Mouse (Mus musculus) cerebellum, adult 18-20 months (tissue): Measurements from ENCODE around the gene Nrarp.

Source experiments
- DNase-seq, 2 experiments: peaks; one replicate each; pipeline ENCODE4 v3.0.0; 2021

Gene Nrarp

DNA sequence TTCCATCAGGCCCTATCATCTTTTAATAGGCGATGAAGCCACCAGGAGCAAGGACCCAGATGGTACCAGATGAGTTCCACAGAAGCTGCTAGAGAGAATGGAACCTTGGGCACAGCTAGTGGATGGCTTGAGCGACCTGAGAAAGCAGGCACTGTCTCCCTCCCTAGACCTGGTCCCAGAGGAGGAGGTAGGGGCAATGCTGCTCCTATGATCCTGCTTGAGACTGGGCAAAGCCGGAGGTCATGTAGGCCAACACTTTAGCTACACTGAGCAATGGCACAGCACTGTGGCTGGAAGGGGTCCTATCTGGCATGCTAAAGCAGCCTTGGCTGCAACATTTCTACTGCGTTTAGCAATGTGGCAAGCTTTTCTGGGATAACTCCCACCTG is 4.9 kb upstream of the Nrarp start:
- no peak for DNase-seq

DNA sequence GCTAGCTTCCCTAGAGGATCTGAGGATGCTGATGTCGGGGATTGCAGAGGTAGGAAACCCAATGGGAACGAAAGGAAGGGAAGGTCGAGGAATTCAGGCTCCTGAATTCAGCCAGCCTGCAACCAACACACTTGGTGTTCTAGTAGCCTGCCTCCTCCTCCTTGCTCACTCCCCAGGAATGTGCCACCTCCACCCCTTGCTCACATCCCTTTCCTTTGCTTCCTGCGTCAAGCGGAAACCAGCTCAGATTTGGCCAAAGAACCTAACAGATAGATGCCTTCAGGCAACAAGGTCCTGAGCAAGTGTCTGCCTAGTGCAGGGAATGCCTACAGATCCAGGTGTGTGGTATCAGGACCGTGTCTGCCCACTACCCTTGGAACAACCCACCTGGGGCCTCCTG is 4.0 kb upstream of the Nrarp start:
- DNase-seq: no peak

DNA sequence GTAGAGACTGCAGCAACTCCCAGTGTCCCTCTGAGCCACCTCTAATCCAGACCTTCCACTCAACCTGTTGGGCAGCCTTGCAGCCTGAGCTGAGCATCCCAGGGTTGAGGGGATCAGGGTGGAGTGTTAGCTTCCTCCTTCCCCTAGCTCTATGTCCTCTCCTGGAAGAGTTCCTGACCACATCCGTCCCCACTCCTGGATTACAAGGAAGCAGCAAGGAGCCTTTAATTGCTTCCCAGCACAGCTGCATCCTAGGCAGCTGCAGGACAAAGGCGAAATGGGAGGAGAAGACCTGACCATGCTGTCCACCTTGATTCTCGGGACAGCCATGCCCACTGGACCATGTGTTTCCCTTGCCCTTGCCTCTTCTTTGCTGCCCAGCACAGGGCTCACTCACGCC is 3.5 kb upstream of the Nrarp start:
- no peak for DNase-seq

DNA sequence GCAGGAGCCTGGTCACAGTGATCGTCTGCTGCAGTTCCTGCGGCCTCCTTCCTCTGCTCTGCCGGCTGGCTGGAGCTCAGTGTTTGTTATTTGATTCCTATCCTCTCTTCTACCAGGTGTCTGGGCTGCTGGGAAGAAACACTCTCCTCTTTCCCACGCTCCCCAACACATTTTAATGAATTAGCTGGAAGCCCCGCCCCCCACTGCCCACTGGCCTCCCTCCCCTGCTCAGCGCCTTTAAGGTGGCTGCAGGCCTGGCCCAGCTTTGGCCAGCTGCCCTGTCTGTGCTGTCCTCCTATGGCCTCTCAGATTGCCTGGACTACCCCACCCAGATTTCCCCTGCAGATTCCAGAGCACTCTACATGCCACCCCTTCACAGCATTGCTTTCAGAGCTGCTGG is 2.9 kb upstream of the Nrarp start:
- no peak for DNase-seq

DNA sequence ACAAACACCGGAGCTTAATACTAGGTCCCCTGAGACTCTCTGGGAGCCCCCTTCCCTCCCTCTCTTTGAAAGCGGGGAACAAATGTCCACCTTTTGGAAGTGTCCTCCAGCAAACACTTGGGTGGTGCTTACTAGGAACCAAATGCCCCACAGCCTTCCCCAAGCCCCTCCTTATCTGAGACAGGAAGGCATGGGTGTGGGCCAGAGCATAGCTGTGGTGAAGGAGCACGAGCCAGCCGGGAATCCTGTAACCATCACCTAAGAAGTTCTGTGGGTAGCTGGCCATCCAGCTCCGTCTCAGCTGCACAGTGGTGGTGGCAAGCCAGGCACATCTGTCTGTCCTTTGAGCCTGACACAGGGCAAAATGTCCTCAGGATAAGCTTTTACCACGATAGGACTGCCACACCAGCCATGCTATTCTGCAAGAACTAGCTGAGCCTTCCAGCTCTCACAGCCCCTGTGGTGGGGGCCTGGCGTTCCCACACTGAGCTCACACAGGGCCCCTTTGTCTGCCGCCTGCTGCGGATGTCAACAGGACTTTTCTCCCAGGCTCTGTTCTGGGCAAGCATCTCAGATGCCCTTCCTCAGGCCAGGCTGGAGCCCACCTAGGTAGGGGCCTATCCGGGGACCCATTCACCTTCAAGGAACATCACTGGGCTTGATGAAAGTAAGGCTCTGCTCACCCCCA is 2.1 kb upstream of the Nrarp start:
- DNase-seq: no peak

DNA sequence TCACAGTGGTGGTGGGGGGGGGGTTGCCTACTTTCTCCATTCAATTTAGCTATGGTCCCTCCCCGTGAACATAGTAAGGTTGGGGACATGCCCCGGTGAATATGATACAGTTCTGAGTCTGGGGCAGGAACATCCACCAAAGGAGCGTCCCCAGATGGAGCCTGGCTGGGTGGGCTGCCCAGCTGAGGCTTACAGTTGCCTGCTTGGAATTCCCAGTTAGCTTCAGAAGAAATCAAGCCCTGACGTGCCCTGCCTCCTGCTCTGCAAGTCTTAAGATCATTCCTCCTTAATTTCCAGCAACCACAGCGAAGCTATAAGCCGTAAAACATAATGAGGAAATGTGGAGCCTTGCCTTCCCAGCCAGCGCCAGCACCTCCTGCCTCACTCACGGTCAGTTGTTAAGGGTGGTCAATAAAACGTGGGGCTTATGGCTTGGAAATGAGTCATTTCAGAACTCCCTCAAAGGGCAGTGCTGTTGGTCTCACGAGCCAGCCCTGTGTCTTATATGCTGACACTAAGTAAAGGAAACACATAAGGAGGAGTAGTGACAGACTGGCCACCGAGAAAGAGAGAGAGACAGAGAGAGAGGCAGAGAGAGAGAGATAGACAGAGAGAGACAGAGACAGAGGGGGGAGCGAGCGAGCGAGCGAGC is 866 bp upstream of the Nrarp start:
- DNase-seq: no peak

DNA sequence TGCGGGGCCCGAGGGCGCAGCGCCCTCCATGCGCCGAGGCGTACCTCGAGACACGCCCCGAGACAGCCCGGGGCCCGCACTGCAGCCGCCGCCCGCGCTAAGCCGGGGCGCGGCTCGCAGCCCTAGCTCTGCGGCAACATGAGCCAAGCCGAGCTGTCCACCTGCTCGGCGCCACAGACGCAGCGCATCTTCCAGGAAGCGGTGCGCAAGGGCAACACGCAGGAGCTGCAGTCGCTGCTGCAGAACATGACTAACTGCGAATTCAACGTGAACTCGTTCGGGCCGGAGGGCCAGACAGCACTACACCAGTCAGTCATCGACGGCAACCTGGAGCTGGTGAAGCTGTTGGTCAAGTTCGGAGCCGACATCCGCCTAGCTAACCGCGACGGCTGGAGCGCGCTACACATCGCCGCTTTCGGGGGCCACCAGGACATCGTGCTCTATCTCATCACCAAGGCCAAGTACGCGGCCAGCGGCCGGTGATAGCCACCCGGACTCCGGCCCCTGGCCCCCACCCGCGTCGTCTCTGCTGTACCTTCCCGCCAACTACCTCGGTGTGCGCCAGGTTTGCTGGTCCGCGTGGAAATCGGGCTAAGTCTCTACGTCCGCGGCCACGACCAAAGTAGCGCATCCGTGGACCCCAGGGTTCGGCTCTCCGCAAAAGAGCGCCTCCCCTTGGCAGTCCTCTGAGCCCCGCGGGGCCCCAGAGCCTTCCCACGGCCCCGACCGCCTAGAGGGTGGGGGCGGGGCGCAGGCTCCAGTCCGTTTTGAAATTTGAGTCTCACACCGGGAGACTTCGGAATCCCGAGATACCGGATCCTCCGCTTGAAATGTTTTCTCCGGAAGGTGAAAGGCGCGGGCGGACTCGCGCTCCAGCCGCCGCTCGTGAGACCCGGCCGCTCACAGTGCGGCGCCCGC is 674 bp downstream of the Nrarp start:
- peak; percentile 37 to 46 for DNase-seq

DNA sequence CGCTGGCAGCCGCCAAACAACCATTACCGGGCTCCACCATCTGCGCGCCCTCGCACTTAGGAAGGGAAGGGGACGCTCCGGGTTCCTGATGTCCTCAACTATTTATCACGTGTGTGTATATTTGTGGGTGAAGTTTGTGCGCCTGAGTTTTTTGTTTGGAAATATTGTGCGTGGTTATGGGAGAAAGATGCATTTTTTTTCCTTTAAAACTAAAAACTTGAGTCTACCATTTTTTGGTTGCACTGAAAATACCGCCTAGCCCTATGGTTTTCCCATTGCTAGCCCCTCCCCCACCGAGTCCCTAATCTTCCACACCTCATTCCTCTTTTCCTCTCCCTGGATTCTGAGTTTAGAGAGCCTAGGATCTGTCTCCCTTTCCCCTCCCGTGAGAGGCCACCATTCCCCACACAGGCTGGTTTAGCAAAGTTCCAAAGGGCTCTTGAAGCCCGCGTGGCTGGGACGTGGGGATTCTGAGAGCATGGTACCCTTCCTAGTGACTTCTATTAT is 1.4 kb downstream of the Nrarp start:
- no peak for DNase-seq

DNA sequence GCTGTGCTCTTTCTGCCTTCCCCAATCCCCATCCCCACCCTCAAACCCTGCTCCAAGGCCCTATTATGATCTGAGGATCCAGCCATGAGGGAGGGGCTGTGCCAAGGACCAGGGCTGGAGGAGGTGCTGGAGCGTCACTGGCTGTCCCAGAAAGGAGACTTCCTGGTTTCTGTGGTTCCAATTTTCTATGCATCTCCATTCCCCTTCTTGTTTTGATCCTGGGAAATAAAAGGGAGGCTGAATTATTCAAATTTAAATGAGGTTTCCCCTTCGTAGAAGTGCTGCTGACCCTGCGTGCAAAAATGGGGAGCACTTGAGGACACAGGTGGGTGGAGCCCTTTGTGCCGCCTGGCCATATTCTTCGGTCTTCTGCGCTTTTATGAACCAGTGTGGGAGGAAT is 2.1 kb downstream of the Nrarp start:
- no peak for DNase-seq

DNA sequence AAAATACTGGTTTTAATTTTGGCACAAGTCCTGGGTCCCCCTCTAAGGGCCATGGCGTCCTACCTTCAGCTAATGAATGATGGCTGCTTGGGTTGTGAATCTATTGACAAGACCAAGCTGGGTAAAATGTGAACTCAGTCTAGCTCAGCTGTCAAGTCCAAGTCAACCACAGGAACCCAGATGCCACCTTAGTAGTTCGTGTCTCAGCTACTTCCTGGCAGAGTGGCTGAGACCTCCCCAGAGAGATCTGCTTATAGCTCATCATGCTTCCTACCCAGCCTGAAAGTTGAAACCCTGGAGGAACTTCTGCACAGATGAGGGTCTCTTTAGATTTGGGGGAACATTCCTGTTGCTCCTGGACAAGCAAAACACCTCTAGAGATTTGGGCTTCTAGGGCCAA is 2.8 kb downstream of the Nrarp start:
- no peak for DNase-seq

DNA sequence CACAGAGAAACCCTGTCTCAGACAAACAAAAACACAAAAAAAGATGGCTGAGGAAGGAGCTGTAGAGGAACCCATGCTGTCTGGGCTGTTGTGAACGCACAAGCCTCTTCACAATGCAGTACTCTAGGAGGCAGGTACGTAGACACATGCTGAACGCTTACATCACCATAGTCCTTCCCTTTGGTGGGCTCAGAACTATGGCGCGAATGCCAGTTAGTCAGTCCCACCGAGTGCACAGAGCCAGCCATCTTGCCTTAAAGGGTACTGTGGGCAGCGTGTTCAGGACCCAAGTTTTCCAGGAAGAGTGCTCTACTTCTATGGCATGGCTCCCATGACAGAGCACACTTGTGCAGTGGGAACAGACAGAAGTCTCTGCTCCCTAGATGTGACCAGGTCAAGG is 3.9 kb downstream of the Nrarp start:
- no peak for DNase-seq

DNA sequence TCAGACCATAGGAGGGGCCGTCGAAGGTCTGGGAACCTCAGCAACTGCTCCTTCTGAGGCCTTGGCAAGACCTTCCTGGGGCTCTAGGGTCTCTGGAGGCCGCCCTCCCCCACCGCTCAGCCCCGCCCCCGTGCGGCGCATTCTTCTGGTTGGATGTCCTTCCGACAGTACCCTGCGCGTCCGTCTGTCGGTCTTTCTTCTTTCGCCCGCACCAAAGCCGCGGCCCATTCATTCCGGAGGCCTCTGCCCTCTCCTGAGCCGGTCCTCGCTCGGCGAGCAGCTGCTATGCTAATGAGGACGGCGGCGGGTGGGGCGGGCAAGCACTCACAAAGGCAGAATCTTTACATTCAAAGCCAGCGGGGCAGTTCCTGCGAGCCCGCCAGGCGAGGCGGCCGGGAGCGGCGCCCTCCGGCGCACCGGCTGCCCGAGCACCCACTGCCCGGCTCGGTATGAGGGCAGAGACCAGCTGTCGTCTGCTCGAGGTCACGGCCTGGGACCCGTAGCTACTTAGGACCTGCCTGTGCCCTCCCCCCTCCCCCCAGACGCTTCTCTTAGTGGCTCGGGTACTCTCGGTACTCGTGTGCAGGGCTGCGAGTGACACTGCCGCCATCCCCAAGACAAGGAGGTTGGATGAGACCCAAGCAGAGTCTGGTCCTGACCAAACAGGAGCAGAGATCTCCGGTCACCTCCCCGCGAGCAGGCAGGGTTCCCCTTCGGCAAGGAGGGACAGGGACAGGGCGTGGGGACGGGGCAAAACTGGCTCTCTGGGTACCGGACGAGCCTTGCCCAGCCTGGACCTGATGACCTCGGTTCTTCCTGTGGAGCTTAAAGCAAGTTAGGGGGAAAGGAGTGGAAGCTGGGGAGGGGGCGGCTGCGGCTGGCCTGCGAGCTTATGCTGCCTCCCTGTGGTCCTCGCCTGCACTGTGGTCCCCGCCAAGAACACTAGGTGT is 5.3 kb downstream of the Nrarp start:
- peak; percentile 34 to 36 for DNase-seq

DNA sequence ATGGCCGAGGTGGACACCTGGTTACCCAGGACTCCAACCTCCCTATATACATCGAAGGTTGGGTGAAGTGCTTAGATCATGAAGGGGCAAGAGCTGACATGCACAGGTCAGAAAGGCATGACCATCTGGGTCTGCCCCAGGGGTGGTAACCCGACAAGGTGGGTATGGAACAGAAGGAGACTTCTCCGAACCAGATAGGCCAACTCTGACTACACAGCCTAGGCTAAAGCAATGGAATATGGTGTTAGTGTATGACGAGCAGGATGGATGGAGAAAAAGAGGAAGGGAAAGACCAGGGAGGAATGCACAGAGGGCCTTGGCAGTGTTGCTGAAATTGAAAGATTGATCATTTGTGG is 6.0 kb downstream of the Nrarp start:
- DNase-seq: no peak

DNA sequence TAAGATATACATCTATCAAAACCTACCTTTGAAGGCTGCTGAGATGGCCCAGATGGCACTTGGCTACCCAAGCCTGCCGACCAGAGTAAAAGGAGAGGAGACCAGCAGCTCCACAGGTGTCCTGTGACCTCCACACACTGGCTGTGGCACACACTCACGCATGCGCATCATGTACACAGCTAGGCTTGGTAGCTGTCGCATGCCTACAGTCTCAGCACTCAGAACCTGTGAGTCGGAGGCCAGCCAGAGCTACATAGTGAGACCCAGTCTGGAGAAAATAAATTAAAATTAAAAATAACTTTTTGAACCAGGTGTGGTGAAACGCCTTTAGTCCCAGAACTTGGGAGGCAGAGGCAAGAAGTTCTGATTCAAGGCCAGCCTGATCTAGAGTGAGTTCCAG is 7.3 kb downstream of the Nrarp start:
- no peak for DNase-seq

DNA sequence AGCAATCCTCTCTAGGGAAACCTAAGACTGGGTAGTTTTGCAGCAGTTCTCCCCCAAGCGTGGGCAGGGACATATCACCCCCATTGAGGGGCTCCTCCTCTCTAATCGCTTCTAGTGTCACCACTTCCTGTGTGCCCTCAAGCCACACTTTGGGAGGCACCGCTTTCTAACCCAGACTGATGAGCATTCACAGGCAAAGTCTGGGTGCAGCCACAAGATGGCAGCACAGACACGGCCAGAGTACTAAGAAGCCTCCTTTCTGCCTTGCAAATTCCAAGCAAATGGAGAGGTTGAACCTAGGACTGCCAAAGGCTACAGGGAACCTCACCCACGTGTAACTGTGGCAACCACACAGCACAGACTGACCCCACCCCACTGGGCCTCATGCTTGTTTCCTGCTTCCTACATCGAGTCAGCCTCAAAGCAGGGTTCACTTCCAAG is 12.8 kb downstream of the Nrarp start:
- peak; percentile 85 to 90 for DNase-seq

DNA sequence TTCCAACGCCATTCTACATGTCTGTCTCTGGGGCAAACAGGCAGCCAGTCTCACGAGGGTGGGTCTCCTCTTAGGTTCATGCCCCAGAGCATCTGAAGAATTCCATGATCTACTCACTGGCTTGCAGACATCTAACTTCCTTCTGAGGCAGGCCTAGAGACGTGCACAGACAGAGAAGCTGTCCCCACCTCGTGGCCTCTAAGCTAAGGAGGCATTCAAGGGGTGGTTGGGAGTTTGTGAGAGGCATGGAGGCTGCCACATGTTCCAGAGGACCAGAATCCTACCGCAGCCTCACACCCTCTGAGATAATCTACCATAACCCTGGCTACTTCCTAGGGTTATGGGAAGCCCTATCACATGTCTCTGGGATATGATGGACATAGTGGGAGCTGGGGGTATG is 13.4 kb downstream of the Nrarp start:
- no peak for DNase-seq

DNA sequence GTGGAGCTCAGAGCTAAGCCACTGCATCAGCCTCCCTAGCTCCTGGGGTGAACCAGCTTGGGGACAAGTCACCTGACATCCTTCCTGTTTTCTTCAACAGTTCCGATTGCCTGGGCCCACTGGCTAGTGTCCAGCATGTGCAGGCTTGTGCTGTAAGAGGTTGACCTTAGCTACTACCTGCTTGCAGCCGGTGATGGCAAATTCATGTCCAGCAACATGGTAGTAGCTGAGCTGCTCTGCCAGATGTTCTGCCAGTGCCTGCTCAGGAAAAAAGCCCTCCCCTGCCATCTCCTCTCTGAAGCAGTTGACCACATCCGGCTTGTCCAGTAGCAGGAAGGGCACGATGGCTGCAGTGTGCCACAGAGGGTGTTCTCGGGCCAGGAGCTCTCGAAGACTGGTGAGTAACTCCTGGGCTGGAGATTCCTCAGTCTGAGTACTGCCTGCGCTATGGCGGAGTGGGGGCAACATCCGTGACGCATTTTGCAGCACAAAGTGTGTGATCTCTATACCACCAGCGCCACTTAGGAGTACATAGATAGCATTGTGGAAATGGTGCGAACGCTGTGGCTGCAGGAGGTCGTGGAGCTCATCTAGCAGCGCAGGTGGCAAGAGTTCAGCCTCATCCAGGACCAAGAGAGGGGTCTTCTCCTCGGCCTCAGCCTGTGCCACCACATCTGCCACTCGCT is 14.1 kb downstream of the Nrarp start:
- no peak for DNase-seq

DNA sequence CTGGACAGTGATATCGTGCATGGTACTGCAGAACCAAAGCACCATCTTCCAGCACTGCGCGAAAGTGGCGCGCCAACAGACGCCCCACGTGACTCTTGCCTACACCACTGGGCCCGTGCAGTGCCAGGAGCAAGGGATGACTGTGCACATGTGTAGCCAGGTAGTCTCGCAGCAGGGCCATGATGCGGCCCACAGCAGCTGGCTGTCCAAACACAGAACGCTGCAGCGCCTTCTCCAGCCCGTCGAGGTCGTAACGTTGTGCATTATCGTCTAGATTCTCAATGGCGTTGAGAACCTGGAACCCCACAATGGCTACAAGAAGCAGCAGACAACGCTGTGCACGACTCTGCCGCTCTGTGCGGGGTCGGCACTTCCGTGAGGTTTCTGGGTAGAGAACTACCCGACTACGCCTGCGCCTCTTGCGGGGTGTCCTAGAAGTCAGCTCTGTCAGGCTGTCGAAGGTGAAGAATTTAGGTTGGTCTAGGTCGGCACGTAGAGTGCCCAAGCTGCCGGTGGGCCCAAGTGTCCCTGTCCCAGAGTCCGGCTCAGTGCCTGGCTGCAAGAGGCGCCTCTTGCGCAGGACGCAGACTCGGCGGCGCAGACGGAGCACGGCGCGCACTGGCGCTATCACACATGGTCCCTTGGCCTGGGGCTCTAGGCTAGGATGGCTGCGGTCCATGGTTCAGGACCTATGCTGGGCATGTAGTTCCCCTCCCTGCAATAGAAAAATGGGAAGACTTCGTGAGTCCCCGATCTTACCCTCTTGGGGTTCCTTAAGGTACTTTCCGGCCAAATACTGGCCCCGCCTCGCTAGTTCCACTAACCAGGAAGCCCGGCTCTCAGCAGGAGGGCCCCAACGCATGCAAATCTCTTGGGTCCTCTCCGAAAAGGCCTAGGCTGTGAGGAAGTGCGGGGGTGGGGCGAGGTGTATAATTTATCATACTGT is 14.9 kb downstream of the Nrarp start:
- no peak for DNase-seq

DNA sequence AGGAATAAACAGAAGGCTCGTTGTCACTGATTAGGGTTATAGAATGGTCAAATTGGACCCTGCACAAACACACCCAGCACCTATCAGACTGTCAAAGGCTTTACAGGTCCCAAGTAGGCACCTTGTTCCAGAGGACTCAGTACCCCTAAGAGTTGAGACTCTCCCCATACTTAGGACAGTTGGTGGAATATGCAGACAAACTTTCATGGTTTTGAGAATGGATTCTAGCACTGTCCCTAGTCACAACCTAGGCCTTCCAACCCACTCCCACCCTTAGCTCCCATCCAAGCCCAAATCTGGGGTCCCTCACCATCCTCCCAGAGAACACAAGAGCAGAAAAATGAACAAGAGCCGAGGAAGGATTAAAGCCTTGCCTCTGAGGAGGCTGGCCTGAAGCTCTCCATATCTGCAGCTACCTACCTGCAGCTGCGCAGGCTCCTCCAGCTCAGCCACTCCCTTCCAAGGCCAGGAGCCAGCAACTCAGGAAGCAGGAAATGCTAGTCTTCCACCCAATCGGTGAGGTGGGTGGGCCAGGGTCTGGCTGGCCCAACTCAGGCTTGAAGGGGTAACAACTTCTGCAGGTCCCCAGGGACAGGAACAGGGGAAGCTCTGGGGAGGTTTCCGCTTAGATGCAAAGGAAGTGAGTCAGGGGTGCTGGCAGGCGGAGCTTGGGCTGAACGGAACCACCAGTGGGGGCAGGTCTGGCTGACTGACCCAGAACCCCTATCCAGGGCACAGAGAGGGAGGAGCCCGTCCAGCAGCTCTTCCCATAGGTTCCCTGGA is 15.8 kb downstream of the Nrarp start, which contains the start of gene Tor4a:
Gene Tor4a (minus strand): TSS at position 715 of the 783 bp plus-strand sequence.
- no peak for DNase-seq

DNA sequence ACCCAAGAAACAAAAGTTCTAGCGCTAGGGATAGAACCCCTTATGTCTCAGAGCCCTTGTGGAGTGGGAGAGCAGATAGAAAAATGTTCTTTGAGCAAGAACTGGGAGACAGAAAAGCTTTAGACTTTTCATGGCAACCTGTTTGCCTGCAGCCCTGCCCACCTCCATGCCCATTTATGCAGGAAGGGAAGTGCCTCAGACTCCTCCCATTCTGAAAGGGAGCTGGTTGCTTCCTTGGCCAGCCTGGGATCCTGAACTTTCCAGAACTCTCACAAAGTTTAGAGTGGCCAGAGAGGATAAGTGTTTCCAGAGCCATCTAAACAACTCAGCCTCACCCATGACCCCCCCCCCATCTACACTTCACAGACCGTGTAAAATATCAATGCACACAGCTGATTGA is 16.6 kb downstream of the Nrarp start:
- no peak for DNase-seq
